Mouse (Mus musculus) MEL (cell line): ENCODE data around the gene Sik3.

Source experiments
- NRF1 ChIP-seq: IDR thresholded peaks from 2 replicates; pipeline ENCODE4 v1.6.1; 2014; ENCODE audit warnings: low read depth, mild to moderate bottlenecking, inconsistent platforms, low read length, improper control_type of control experiment, moderate library complexity; ENCODE audit not compliant: poor library complexity, insufficient read depth, severe bottlenecking
- POLR2A ChIP-seq, 2 experiments: IDR thresholded peaks; 2 replicates each; pipeline ENCODE4 v1.6.1; 2011 to 2012; ENCODE audit warnings: low read length in 2 of 2, mild to moderate bottlenecking in 2 of 2, control low read depth in 1 of 2, improper control_type of control experiment in 1 of 2, low read depth in 1 of 2, moderate library complexity in 1 of 2; ENCODE audit not compliant: control insufficient read depth in 1 of 2, insufficient read depth in 1 of 2, poor library complexity in 1 of 2

DNA sequence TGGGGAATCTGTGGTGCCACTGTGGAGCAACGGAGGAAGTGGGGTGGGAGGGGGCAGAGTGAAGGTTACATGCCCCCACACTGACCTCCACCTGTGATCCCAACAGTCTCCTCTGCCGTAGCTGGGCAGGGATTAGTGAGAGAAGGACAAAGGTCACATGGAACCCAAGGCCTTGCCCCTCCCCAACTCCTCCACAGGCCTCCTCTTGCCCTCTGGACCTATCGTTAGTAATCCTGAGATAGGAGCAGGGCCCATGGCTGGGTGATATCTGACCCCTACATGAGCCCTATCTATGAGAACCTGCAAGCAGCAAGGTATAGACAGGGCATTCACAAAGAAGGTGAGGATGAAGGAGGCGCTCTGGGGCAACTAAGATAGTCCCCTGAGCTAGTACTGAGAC is 223.0 kb downstream of the Sik3 start:
- TF ChIP-seq POLR2A (IDR thresholded peaks at IDR 0.05; ENCODE audit: control insufficient read depth in 1 of 2, insufficient read depth in 1 of 2, low read depth in 1 of 2, low read length in 2 of 2, poor library complexity in 1 of 2) (no peak), NRF1 (no peak)
